Mouse (Mus musculus) midbrain, embryonic 13.5 days (tissue): ENCODE measurements at regions not wholly inside any gene's neighbourhood (a gene's known extent, or its start where the extent isn't known, plus 50 kb on each side); places are given as distances from the start of the nearest gene placed in this dataset.

Experiments
- ATAC-seq: fragments of 200-750 bp; cut with Nextera tagmentation; 2 replicates; pipeline ENCODE4 v1.8.0; 2017; ENCODE audit warnings: mild to moderate bottlenecking, moderate TSS enrichment, moderate library complexity
- H3K27ac ChIP-seq: fragments of 300-500 bp; sonication (generic); 2 replicates; pipeline ENCODE4 v1.5.1; 2015; ENCODE audit warnings: inconsistent platforms, mild to moderate bottlenecking, moderate library complexity
- H3K27me3 ChIP-seq: fragments of 300-500 bp; sonication (generic); 2 replicates; pipeline ENCODE4 v1.6.1; 2015; ENCODE audit warnings: mild to moderate bottlenecking, inconsistent platforms
- H3K36me3 ChIP-seq: fragments of 300-500 bp; sonication (generic); 2 replicates; pipeline ENCODE4 v1.6.1; 2015; ENCODE audit warnings: mild to moderate bottlenecking, inconsistent platforms
- H3K4me1 ChIP-seq: fragments of 300-500 bp; sonication (generic); replicated peaks from 2 replicates; pipeline ENCODE4 v1.6.1; 2015; ENCODE audit warnings: inconsistent platforms
- H3K4me2 ChIP-seq: fragments of 300-500 bp; sonication (generic); replicated peaks from 2 replicates; pipeline ENCODE4 v1.6.1; 2015; ENCODE audit warnings: moderate library complexity, mild to moderate bottlenecking, inconsistent platforms
- H3K4me3 ChIP-seq: fragments of 300-500 bp; sonication (generic); replicated peaks from 2 replicates; pipeline ENCODE4 v1.5.1; 2015; ENCODE audit warnings: mild to moderate bottlenecking, inconsistent platforms
- H3K9ac ChIP-seq: fragments of 300-500 bp; sonication (generic); replicated peaks from 2 replicates; pipeline ENCODE4 v1.6.1; 2015; ENCODE audit warnings: mild to moderate bottlenecking, inconsistent platforms
- H3K9me3 ChIP-seq: fragments of 300-500 bp; sonication (generic); 2 replicates; pipeline ENCODE4 v1.6.1; 2016; ENCODE audit warnings: mild to moderate bottlenecking, inconsistent platforms
- WGBS: fragments of 180-500 bp; shearing (Covaris S2); methylation state at CpG from one replicate; pipeline ENCODE4 v1.1.7; 2015; 5-methylcytosine and 5-hydroxymethylcytosine counted together

DNA sequence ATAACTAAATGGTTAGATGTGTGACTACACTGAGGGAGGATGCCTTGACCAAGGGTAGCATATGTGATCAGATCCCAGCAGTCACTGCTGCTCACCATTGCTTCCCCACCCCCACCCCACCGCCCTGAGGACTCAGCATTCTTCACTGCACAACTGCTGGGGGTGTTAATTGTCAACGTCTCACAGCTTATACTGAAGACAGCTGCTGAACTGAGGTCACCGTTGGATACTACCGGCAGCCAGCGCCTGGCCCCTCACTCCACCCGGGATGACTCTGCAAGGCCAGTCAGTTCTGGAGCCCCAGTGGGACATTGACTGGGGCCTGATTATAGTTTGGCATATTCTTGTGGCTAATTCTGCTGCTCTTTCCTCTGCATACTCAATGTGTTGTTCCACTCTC, 87.0 kb upstream of the 1700024P04Rik start:
- no peak overlapping the region for H3K9ac ChIP-seq
- WGBS: 47% methylated on average over 6 of the region's 6 CpGs
- no peak for ATAC-seq
- no peaks in the 10 kb centered on the region for H3K9me3 ChIP-seq
- no peak overlapping the region for H3K27ac ChIP-seq
- no peak overlapping the region for H3K4me2 ChIP-seq
- peaks cover 2% of the 10 kb centered on the region; the same call in 1 of the 2 replicates for H3K27me3 ChIP-seq
- no peak overlapping the region for H3K4me3 ChIP-seq
- H3K4me1 ChIP-seq: peaks cover 17% of the 10 kb centered on the region
- no peaks in the 10 kb centered on the region for H3K36me3 ChIP-seq

DNA sequence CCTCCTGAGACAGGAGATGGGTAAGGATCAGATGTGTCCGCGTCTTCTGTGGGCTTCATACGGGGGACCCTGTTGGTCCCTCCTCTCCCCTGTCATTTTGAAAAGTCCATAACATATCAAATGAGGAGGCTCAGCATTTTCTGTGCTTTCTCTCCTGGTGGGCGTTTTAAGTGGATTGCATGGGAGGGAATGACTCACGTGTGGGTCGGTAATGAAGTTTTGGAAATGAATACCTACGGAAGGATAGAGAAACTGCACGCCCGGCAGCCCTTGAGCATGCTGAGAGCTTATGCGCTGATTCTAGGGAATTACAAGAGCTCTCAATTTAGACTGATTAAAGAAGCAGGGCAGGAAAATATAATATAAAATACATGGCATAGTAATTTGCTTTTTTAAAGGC, 85.4 kb upstream of the 1700024P04Rik start:
- H3K27me3 ChIP-seq: peaks cover 2% of the 10 kb centered on the region; the same call in 1 of the 2 replicates
- ATAC-seq: no peak
- 83% methylated on average over 10 of the region's 10 CpGs for WGBS
- H3K4me3 ChIP-seq: no peak overlapping the region
- H3K36me3 ChIP-seq: no peaks in the 10 kb centered on the region
- H3K4me2 ChIP-seq: no peak overlapping the region
- H3K4me1 ChIP-seq: peaks cover 17% of the 10 kb centered on the region
- no peak overlapping the region for H3K27ac ChIP-seq
- no peaks in the 10 kb centered on the region for H3K9me3 ChIP-seq
- no peak overlapping the region for H3K9ac ChIP-seq

DNA sequence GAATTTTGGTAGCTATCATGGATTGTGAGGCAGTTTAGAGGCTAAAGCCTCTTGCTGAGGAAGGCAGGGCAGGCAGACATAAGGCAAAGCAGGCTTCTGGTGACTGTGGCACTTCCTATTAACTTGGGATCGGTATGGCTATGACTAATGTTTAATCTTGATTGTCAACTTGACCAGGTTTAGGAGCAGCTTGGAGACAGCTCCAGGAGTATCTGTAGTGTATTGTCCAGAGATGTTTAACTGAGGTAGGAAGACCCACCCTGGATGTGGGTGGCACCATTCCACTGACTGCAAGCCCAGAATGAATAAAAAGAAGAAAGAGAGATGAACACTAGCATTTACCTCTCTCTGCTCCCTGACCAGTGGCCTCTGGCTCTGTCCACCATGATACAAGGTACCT, 83.1 kb upstream of the 1700024P04Rik start:
- Histone ChIP-seq H3K4me2 (no peak overlapping the region), H3K9ac (no peak overlapping the region), H3K4me3 (no peak overlapping the region), H3K9me3 (no peaks in the 10 kb centered on the region), H3K4me1 (peaks cover 10% of the 10 kb centered on the region), H3K36me3 (no peaks in the 10 kb centered on the region), H3K27ac (no peak overlapping the region), H3K27me3 (peaks cover 2% of the 10 kb centered on the region; the same call in 1 of the 2 replicates)
- ATAC-seq: no peak
- 94% methylated on average over 1 of the region's 1 CpGs for WGBS

DNA sequence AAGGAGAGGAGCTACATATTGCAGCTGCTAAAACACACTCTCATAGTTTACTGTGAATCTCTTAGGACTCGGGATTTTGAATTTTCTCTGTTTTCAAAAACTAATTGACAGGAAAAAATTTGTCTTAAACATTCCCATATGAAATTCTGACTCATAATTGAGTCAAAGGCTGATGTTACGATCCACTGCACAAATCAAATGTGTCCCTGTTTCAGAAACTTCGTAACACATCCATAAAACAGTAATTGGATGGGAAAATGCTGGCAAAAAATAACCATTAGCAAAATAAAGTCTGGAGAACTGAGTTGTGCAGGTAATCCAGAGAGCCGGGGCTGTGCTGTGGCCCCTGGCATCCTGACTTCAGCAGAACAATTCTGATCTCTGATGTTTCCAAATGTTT, 79.1 kb upstream of the 1700024P04Rik start:
- Histone ChIP-seq H3K9ac (no peak overlapping the region), H3K27me3 (no peaks in the 10 kb centered on the region), H3K27ac (no peak overlapping the region), H3K4me2 (no peak overlapping the region), H3K4me3 (no peak overlapping the region), H3K9me3 (no peaks in the 10 kb centered on the region), H3K4me1 (no peaks in the 10 kb centered on the region), H3K36me3 (no peaks in the 10 kb centered on the region)
- WGBS: 83% methylated on average over 4 of the region's 4 CpGs
- ATAC-seq: no peak

DNA sequence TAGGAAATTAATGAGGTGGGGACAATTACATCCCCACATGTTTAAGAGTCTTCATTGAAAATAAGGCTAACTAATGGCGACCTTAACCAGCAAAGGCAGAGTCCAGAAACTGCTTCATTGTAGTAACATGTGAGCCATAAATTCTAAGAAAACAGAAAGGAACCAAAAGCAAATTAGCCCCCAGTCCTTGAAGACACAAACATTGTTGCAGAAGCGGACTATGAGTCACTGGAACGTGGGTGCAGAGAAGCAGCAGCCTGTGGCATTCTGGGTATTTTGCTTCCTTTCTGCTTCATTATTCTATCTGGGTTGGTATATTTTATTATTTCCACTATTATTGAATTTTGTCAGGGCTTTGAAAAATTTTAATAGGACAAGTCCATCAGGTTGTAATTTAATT, 78.6 kb upstream of the 1700024P04Rik start:
- WGBS: 67% methylated on average over 3 of the region's 3 CpGs
- no peak overlapping the region for H3K27ac ChIP-seq
- H3K9ac ChIP-seq: no peak overlapping the region
- no peaks in the 10 kb centered on the region for H3K36me3 ChIP-seq
- no peaks in the 10 kb centered on the region for H3K4me1 ChIP-seq
- no peak overlapping the region for H3K4me3 ChIP-seq
- no peak overlapping the region for H3K4me2 ChIP-seq
- H3K9me3 ChIP-seq: no peaks in the 10 kb centered on the region
- H3K27me3 ChIP-seq: no peaks in the 10 kb centered on the region
- no peak for ATAC-seq

DNA sequence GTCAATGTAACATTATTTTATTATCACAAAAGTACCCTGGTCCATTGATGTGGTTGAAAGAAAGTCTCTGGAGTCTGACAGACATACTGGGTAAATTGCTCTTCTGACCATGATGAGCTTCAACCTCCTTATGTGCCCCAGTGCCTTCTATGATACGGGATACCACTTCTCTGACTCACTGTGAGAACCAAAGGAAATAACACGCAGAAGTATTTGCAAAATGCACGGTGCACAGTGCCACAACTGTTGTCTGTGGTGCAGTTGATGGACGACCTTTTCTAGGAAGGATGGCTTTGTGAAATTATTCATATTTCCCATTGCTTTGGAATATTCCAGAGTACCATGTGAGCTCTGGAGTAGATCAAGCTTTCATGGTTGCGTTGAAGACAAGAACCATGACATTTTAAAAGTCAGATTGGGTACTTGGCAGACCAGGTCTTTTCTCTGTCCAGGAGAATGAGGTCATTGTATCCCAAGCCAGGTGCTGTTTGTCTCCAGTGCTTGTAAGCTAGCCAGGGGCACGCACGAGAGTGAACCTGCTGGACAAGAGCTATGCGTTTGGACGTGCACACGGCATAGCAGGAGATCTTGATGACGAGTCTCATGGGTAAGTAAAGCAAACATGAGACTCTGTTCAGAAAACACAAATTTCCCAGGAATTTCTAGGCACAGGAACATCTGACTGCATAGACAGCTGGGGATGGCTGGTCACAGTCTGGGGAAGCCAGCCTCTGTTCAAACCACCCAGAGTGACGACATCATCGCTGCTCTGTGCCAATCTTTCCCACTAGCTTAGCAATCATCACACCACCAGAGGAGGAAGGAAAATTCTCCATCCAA, 74.0 kb upstream of the 1700024P04Rik start:
- Histone ChIP-seq H3K36me3 (no peaks in the 10 kb centered on the region), H3K4me1 (peaks cover 18% of the 10 kb centered on the region), H3K27ac (no peak overlapping the region), H3K4me3 (no peak overlapping the region), H3K9me3 (no peaks in the 10 kb centered on the region), H3K9ac (no peak overlapping the region), H3K27me3 (no peaks in the 10 kb centered on the region), H3K4me2 (no peak overlapping the region)
- WGBS: 94% methylated on average over 13 of the region's 13 CpGs
- ATAC-seq: no peak

DNA sequence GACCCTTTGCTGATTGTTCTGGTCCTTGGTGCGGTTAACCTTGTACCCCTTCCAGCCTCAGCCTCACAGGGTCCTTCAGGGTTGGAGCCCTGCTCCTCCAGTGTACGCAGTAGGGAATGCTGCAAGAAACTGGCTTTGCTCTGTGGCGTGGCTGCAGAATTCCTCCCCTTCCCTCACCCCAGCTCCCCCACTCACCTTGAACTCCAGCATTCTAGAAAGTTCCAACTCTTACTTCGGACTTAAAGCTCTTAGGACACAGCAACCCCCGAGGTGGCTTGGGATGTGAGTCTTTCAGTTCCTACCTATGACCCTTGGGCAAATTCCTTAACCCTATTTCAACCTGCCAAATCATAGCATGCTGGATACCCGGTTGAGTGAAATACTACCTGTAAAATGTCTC, 73.3 kb upstream of the 1700024P04Rik start:
- peaks cover 18% of the 10 kb centered on the region for H3K4me1 ChIP-seq
- no peaks in the 10 kb centered on the region for H3K9me3 ChIP-seq
- H3K36me3 ChIP-seq: no peaks in the 10 kb centered on the region
- WGBS: 94% methylated on average over 6 of the region's 6 CpGs
- ATAC-seq: 0 out of 2 replicates have a peak, but pooled peaks have one; percentile 14
- no peak overlapping the region for H3K4me3 ChIP-seq
- no peak overlapping the region for H3K27ac ChIP-seq
- no peak overlapping the region for H3K9ac ChIP-seq
- H3K4me2 ChIP-seq: no peak overlapping the region
- no peaks in the 10 kb centered on the region for H3K27me3 ChIP-seq

DNA sequence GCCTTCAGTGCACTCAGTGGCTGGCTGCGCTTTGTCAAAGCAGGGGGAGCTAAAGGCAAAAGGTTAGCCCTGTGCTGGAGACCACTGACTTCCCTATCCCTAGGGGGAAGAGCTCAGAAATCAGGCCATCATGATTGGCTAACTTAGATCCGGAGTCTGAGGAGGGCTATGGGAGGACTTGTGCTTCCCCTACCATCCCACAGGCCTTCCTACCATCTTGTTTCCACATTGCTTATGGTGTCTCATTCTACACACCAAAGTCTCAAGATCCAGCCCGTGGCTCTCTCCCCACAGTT, 72.9 kb upstream of the 1700024P04Rik start:
- H3K4me1 ChIP-seq: peaks cover 18% of the 10 kb centered on the region
- no peak overlapping the region for H3K4me2 ChIP-seq

DNA sequence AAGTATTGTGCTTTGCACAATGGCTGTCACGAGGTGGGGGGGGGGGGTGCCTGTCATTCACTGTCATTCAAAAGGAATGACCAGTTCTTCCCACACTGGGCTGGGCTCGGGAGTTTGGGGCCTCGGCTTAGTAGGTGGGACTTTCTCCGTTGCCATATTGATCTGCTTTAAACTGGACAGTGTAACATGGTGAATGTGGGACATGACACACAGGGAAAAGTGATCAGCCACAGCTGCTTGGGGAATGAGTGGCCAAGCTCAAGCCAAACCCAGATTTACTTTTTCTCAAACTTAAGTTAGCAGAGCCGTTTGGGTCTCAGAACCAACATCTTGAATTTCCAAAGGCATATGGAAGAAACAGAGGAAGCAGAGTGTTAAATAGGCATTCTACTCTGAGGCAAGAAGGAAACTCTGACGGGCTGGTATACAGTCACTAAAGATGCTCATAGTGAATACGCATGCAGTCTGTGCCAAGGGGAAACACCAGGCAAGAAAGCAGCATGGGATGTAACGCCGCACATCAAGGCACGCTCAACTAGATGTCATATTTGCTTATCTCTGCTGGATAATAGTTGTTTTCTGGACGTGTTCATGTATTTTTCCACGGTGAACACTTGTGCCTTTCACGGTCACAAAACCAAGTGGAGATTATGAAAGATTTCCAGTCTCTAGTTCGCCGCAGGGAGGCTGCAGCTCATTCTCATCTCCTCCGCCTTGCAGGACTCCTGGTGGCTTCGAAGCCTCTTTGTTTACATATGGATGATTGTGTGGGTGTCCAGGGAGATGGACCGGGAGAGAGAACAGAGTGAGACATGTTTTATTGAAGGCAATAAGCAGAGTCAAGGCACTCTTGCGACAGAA, 72.3 kb upstream of the 1700024P04Rik start:
- 0 out of 2 replicates have a peak overlapping the region, but pooled peaks have one; percentile 9 for H3K4me2 ChIP-seq
- no peaks in the 10 kb centered on the region for H3K27me3 ChIP-seq
- peak; percentile 55; the same call in 1 of the 2 replicates for ATAC-seq
- WGBS: 54% methylated on average over 19 of the region's 19 CpGs
- H3K4me1 ChIP-seq: peaks cover 18% of the 10 kb centered on the region
- no peaks in the 10 kb centered on the region for H3K36me3 ChIP-seq
- peak overlapping the region; percentile 56 for H3K27ac ChIP-seq
- no peak overlapping the region for H3K9ac ChIP-seq
- no peak overlapping the region for H3K4me3 ChIP-seq
- no peaks in the 10 kb centered on the region for H3K9me3 ChIP-seq

More for the DNA sequence above, 72.9 kb upstream of the 1700024P04Rik start:
- ATAC-seq: 0 out of 2 replicates have a peak, but pooled peaks have one; percentile 37
- no peaks in the 10 kb centered on the region for H3K36me3 ChIP-seq
- no peak overlapping the region for H3K9ac ChIP-seq
- H3K27ac ChIP-seq: peak overlapping the region; percentile 56; the same call in 1 of the 2 replicates
- H3K9me3 ChIP-seq: no peaks in the 10 kb centered on the region
- 72% methylated on average over 3 of the region's 3 CpGs for WGBS
- no peak overlapping the region for H3K4me3 ChIP-seq
- no peaks in the 10 kb centered on the region for H3K27me3 ChIP-seq

DNA sequence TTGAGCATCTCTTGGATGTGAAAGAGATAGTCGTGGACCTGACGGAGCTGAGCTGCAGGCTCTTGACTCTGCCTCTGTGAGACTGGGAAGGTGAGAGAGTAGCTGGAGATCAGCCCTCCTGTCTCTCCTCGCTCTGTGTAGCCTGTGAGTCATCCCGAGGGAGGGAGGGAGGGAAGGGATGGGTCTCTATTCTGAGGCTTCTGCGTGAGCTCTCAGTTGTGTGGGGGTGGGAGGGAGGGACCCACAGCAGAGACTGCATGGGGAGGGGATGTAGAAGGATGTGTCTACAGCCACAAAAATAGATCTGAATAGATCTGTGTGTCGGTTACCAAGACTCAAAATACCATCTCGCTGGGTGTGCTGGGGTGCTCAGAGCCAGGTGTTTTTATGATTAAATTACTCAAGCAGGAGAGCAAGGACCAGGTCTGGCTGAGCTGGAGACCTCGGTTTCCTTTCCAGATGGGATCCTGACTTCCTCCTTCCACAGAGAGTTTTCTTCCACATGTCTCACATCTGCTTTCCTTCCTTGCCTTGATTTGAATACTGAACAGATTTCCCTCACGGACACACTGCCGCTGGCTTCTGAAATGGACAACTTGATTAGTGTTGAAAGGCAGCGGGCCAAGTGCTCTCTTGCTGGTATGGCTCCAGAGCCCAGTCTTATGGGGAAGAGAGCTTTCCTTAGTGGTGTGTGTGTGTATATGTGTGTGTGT, 71.4 kb upstream of the 1700024P04Rik start:
- Histone ChIP-seq H3K27ac (no peak overlapping the region), H3K27me3 (no peaks in the 10 kb centered on the region), H3K4me2 (no peak overlapping the region), H3K9me3 (no peaks in the 10 kb centered on the region), H3K36me3 (no peaks in the 10 kb centered on the region), H3K4me3 (no peak overlapping the region), H3K9ac (no peak overlapping the region), H3K4me1 (peaks cover 18% of the 10 kb centered on the region)
- 48% methylated on average over 11 of the region's 11 CpGs for WGBS
- 0 out of 2 replicates have a peak, but pooled peaks have one; percentile 43 for ATAC-seq

DNA sequence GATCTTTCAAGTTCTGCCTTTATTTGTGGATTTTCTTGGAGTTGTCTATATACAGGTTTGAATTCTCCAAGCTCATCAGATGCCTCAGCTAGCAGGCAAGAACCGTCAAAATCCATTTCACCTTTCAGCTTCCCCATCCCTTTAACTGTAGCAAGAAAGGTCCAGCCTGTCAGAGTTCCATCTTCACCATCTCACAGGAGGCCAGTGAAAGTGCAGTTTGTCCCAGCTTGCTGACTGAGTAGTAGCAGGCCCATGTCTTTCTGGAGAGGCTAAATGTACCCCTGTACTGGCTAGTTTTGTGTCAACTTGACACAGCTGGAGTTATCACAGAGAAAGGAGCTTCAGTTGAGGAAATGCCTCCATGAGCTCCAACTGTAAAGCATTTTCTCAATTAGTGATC, 67.7 kb upstream of the 1700024P04Rik start:
- Histone ChIP-seq H3K9me3 (no peaks in the 10 kb centered on the region), H3K27me3 (no peaks in the 10 kb centered on the region), H3K4me3 (no peak overlapping the region), H3K9ac (no peak overlapping the region), H3K4me1 (peaks cover 12% of the 10 kb centered on the region), H3K4me2 (no peak overlapping the region), H3K36me3 (no peaks in the 10 kb centered on the region), H3K27ac (no peak overlapping the region)
- ATAC-seq: no peak
- WGBS: 82% methylated on average over 1 of the region's 1 CpGs

DNA sequence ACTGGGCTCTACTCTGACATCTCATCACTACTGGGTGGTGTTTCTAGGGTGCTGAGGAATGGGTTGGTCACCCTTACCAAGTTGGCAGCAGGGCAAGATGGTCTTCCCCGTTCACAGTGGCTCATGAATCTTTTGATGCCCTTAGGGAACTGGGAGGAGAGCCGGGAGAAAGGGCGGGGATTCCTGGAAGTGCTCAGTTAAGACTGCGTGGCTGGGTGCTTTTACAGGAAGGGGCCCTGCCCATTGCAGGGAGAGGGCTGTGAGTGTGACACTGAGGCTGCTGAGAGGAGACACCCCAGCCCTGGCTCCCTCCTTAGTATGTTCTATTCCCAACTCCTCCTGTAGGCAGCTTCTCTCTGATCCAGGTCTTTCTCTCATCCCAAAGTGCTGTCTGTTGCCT, 65.3 kb upstream of the 1700024P04Rik start:
- WGBS: 57% methylated on average over 4 of the region's 4 CpGs
- ATAC-seq: no peak
- Histone ChIP-seq H3K4me3 (no peak overlapping the region), H3K27ac (no peak overlapping the region), H3K36me3 (no peaks in the 10 kb centered on the region), H3K9me3 (no peaks in the 10 kb centered on the region), H3K27me3 (no peaks in the 10 kb centered on the region), H3K4me1 (no peaks in the 10 kb centered on the region), H3K4me2 (no peak overlapping the region), H3K9ac (no peak overlapping the region)
